Mouse (Mus musculus): Measurements from ENCODE around the gene Hspg2.
"Not testable (repeated sequence)": the region's sequence is repeated elsewhere in the genome, so short reads cannot be mapped to it uniquely, and the experiment has no call there.

DNA sequence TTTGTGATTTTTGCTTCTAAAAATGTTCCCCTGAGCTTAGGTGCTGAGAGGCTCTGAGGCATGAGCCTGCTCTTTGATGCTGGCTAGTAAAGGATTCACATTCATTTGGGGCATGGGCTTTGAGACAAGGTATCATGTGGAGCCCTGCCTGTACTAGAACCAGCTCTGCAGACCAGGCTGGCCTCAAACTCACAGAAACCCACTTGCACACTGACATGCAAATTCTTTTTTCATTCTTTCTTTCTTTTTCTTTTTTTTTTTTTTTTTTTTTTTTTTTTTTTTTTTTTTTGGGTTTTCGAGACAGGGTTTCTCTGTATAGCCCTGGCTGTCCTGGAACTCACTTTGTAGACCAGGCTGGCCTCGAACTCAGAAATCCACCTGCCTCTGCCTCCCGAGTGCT, 120.5 kb downstream of the Hspg2 start:
- TF ChIP-seq CTCF (IDR thresholded peaks at IDR 0.05); POLR2A (IDR thresholded peaks at IDR 0.05; ENCODE audit: insufficient read depth, low read depth, low read length): not testable (repeated sequence)
